Mouse (Mus musculus): ENCODE measurements around the gene H2al1d.

GRCm38 (mm10) chrX:11273190-11273589 lies 35.4 kb upstream of the H2al1d start:
- TF ChIP-seq CTCF (conservative IDR thresholded peaks at IDR 0.05; ENCODE audit: low read length) (no peak), NANOG (IDR thresholded peaks at IDR 0.05; ENCODE audit: borderline replicate concordance, low read length) (no peak), POU5F1 (IDR thresholded peaks at IDR 0.05; ENCODE audit: borderline replicate concordance, low read length) (no peak)
